Mouse (Mus musculus) bone marrow macrophage, adult 2 months (primary cell): ENCODE results near the gene Zfp618. TPM values are rescaled to one million over a fixed set of nuclear protein-coding genes. Genes with fewer than 3 reads are reported as not detected.

Source experiments
- H3K27ac ChIP-seq: 2 replicates; pipeline ENCODE4 v1.5.1; 2012; ENCODE audit warnings: low read depth, low read length; ENCODE audit not compliant: insufficient read depth
- H3K4me1 ChIP-seq: 2 replicates; pipeline ENCODE4 v1.6.1; 2012; ENCODE audit warnings: low read length; ENCODE audit not compliant: control insufficient read depth, insufficient read depth
- H3K4me3 ChIP-seq: 2 replicates; pipeline ENCODE4 v1.5.1; 2012; ENCODE audit warnings: mild to moderate bottlenecking, low read length, moderate library complexity; ENCODE audit not compliant: insufficient read depth
- CTCF ChIP-seq: IDR thresholded peaks from 2 replicates; pipeline ENCODE4 v1.5.1; 2012; ENCODE audit warnings: low read depth, mild to moderate bottlenecking, low read length, moderate library complexity
- POLR2A ChIP-seq: IDR thresholded peaks from 2 replicates; pipeline ENCODE4 v1.6.1; 2012; ENCODE audit warnings: mild to moderate bottlenecking, low read depth, low read length, borderline replicate concordance
- polyA plus RNA-seq: library from polyadenylated mRNA; stranded (reverse); fragments of >200 nt; gene quantifications from 2 replicates; pipeline ENCODE4 v1.2.4, GENCODE M21; 2012; ENCODE audit not compliant: missing spikeins, insufficient read depth, insufficient read length

Gene Zfp618
- polyA plus RNA-seq, 1 experiment: 0.11 TPM

DNA sequence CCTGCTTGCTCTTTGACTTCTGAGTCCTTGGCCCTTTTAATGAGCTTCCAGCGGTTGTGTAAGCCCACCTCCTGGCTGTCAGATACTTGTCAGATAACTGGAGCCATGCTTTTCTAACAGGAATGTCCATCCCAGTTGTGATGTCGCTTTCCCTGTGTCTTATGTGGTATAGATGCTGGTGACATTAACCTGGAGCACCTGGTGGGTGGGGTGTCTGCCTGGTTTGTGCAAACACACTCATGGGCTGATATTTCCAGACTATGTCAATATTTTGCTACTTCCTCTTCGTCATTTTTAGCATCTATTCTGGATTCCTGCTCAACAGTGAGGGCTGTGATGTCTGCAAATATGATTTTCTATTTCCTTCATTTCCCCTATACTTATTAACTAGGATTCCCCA, 43.4 kb downstream of the Zfp618 start:
- TF ChIP-seq CTCF: no peak
- no peak overlapping the region for H3K4me3 ChIP-seq
- H3K4me1 ChIP-seq: no peaks in the 10 kb centered on the region
- H3K27ac ChIP-seq: no peak overlapping the region

DNA sequence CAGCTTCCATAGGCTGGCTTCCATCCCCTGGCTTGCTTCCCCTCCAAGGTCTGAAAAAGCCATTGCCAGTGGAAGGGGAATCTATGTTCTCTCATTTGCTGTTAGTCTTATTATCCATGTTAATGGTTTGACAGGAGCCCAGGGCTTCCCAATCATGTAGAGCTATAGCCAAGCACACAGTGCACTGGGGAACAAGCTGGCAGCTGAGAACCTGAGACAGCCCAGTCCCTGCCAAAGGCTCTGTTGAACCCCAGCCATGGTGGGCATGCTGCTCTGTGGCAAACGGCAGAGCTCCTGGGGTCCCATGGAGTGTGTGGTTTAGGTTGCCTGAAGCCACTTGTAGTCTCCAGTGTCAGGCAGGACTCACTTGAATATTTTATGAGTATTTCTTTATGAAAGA, 44.4 kb downstream of the Zfp618 start:
- Histone ChIP-seq H3K4me1 (no peaks in the 10 kb centered on the region), H3K27ac (no peak overlapping the region), H3K4me3 (no peak overlapping the region)
- TF ChIP-seq POLR2A (no peak), CTCF (no peak)

DNA sequence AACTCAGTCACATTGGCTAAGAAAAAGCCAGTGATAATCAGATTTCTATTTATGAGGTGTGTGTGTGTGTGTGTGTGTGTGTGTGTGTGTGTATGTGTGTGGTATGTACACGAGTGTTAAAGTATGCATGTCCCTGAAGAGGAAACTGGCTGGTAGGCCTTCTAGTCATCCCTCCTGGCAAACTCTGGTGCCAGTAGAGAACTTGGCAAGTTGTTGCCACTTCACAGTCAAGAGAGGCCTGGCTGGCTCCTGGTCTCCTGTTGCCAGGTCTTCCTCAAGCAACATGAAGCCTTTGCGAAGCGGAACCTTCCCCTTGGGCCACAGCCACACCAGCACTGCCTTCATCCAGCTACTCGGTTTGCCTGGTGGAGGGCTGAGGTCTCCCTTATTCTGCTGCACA, 44.9 kb downstream of the Zfp618 start:
- no peak for TF ChIP-seq CTCF
- no peak for TF ChIP-seq POLR2A
- H3K4me1 ChIP-seq: no peaks in the 10 kb centered on the region
- no peak overlapping the region for H3K4me3 ChIP-seq
- H3K27ac ChIP-seq: no peak overlapping the region

DNA sequence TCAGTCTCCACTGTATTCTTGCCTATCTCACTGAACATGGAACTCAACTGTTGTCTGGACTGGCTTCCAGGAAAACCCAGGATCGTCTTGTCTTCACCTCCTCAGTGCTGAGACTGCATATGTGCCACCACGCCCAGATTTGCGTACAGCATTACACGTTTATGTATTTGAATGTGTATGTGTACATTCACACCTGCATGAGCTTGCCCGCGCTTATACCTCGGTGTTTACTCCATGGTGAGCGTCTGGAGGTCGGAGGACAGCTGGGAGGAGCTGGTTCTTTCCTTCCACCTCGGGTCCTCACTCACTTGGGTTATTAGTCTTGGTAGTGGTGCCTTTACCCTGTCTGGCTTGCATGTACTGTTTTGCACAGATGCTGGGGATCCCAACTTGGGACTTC, 53.2 kb downstream of the Zfp618 start:
- Histone ChIP-seq H3K4me3 (no peak overlapping the region), H3K4me1 (no peaks in the 10 kb centered on the region), H3K27ac (no peak overlapping the region)
- TF ChIP-seq CTCF: no peak
- no peak for TF ChIP-seq POLR2A

DNA sequence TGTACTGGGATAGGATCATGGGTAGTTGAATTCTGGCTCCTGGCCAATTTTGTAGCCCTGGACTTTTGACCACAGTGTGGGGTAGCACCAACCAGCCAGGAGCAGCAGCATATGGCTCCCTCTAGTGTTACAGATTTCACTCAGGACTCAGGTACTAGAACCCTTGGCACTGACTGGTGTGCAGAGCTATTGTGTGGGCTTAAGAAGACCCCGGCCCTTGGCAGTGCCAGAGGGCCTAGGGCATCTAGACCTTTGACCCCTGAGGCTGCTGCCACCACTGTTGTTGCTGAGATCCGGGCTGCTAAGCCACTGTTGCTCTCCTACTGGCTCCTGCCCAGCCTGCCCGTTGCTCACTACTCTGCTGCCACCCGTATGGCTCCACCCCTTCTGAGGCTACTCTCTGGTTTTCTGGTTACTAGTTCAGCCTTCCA, 54.1 kb downstream of the Zfp618 start:
- Histone ChIP-seq H3K4me1 (no peaks in the 10 kb centered on the region), H3K4me3 (no peak overlapping the region), H3K27ac (no peak overlapping the region)
- TF ChIP-seq POLR2A (no peak), CTCF (no peak)

DNA sequence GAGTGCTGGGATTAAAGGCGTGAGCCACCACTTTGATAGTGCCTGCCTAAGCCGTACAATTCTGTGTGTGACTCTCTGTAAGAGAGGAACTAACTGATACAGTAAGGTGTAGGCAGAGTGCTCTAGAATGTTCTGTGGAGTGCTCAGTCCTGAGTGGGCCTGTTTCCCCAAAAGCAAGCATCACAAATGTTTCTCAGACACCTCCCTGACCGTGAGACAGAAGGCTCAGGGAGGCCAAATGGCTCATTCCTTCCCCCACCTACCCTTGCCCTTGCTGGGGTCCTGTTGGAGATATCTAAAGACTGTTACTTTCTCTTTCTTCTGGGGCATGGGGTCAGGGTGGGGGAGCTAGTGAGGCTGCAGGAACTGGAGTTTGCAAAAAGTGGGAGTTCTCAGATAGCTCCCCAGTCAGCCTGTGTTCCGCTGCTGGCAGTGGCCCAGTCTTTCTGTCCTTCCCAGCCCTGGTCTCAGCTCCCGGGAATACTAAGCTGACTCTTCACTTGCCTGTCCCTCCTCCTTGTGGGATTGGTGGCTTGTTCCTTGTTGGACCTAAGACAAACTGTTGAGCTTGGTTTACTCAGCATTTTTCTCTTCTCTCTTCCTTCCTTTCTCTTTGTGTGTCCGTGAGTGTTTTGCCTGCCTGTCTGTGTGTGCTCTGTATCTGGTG, 55.8 kb downstream of the Zfp618 start:
- Histone ChIP-seq H3K4me1 (no peaks in the 10 kb centered on the region), H3K27ac (no peak overlapping the region), H3K4me3 (no peak overlapping the region)
- TF ChIP-seq CTCF (no peak), POLR2A (no peak)

DNA sequence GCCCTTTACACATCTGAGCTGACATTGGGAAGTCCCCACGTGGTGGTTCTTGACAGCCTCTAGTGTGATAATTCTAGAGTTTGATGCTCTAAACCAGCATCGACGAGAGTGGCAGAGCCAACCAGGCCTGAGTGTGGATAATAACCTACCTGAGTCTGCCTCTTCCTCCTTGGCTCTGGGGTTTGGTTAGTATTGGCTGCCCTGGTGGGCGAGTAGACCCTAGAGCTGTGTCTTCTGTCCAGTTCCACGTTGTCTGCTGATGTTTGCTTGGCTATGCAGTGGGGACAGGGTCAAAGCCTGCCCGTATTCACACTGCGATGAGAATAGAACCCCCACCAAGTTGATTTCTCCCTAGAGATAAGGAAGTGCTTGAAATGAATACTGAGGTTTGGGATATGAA, 58.1 kb downstream of the Zfp618 start:
- H3K4me1 ChIP-seq: no peaks in the 10 kb centered on the region
- TF ChIP-seq POLR2A (no peak), CTCF (no peak)
- H3K27ac ChIP-seq: no peak overlapping the region
- no peak overlapping the region for H3K4me3 ChIP-seq

DNA sequence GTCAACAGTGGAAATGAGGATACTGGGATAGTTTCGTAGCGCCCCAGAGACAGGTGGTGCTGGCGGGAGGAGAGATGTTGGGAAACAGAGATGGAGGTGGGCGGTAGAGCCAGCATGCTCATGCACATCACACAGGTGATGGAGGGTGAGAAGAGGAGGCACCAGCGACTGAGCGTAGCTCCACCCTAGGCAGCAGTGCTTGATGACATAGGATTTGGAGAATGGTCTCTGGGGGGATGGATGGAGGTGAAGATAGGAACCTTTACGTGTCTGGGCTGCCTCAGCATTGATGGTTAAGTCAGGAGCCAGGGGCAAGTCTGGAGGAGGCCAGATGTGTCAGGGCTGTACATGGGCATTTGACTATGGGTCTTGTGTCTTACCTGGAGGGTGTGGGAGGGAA, 58.7 kb downstream of the Zfp618 start:
- H3K4me1 ChIP-seq: no peaks in the 10 kb centered on the region
- H3K27ac ChIP-seq: no peak overlapping the region
- TF ChIP-seq CTCF (no peak), POLR2A (no peak)
- no peak overlapping the region for H3K4me3 ChIP-seq

DNA sequence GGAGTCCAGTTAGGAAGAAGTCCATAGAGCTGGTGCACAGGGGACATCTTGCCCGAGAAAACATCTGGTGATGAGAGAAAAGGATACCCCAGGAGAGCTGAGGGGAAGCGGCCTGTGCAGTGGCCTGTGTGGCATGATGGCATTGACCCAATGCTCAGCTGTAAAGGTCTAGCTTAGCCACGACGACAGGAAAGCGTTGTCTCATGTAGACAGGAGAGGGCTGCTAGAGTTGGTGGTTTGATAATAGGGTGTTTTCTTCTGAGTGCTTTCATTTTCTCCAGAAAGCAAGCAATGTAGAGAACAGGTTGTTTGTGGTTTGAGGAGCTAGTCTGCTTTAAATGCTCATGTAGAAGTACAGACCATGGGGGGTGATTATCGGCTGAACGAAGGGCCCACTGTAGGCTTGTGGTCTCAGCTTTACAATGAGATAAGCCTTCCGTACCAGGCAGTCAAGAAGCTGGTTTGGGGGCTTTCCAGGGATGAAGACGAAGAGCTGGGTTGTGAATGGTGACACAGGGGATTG, 59.4 kb downstream of the Zfp618 start:
- TF ChIP-seq CTCF: no peak
- no peak for TF ChIP-seq POLR2A
- no peaks in the 10 kb centered on the region for H3K4me1 ChIP-seq
- H3K27ac ChIP-seq: no peak overlapping the region
- H3K4me3 ChIP-seq: no peak overlapping the region

DNA sequence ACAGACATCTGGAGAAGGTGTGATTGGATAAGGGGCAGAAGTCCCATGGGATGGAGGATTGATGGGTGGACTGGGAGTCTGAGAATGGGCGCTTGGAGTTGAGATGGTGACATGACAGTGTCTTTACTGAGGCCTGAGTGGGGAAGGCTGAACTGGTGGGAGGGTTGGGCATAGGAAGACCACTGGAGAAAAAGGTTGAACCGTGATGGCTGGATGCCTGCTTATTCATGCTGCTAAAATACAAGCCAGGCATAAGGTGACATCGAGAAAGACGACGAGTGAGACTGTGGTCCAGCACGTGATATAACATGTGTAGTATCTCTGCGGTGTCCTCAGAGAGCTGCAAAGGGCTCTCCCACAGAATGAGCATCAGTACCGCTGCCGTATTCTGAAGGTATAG, 59.9 kb downstream of the Zfp618 start:
- TF ChIP-seq POLR2A (no peak), CTCF (no peak)
- Histone ChIP-seq H3K4me1 (no peaks in the 10 kb centered on the region), H3K27ac (no peak overlapping the region), H3K4me3 (no peak overlapping the region)
